Mouse (Mus musculus) regulatory T cell (primary cell): ENCODE results near the gene Mcmbp.

Experiments used
- in situ Hi-C: fragments of 300-600 bp; cut with MboI, MseI; formaldehyde crosslinking; loops from one replicate; pipeline ENCODE4 v1.15.1; 2025; ENCODE audit warnings: high pct_unique_total_duplicates

Mcmbp gene

DNA sequence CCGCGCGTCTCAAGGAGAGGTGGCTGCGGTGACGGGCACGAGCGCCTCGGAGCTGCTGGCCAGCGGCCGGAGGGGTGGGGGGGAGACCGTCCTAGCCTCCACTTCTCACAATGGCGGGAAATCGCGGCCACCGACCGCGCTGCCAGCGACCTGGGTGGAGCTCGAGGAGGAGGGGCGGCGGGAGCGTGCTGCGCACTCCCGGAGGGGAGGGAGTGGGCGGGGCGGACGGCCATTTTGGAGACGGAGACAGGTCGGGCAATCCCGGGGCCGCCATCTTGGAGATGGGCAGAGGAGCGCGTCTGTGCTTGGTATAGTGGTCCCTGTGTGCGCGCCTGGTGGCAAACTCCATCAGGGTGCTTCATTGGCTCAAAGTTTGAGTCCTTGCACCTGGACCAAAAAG, at the start of gene Mcmbp:
TSS of gene Mcmbp (minus strand) at position 162 of the 400 bp plus-strand sequence.
- in situ Hi-C loops: no loop called here

DNA sequence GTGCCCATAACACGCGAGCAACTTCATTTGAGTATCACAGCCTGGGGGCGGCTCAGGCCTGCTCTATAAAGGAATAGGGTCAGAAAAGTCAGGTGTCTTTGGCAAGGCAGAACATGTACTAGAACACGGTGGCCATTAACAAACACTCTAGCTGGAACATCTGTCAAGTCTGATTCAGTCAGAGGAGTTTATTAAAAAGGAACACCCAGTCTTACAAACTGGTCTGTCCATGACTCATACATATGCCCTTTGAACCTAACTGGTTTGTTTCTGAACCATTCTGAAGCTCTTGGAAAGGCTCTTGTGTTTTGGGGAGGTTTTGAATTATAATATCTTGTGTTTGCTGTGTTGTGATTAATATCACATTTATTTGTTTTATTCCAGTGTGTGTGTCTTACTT, 49.8 kb upstream of the Mcmbp start:
- in situ Hi-C loops: no loop called here

DNA sequence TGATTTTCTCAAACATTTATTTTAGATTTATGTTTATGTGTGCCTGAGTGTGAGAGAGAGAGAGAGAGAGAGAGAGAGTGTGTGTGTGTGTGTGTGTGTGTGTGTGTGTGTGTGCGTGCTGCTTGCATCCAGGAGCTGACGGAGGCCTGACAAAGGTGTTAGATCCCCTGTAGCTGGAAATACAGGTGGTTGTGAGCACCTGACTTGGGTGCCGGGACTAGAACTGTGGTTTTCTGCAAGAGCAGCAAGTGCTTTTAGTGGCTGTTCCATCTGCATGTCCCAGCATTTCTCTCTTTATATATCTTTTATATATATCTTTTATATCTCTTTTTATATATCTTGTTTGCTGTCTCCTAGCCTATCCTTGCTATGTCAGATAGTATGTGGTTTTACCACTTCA, 41.6 kb upstream of the Mcmbp start:
- in situ Hi-C loops: no loop called here

DNA sequence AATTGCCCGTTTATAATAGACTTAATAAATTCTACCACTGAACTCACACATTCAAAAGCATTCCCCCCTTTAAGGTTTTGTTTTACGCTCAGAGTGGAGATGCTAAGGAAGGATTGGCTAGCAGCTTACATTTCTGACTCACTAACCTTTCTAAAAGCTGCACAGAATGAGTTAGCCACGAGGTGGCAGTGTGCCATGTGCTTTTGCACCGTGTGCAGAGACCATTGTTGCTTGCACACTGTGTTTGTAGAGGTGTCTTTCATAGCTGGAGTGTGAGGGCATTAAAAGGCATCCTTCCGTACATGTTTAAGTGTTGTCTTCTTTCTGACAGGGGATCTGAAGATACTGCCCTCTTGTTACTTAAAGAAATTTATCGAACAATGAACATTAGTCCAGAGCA, 39.0 kb upstream of the Mcmbp start:
- in situ Hi-C loops: no loop called here

DNA sequence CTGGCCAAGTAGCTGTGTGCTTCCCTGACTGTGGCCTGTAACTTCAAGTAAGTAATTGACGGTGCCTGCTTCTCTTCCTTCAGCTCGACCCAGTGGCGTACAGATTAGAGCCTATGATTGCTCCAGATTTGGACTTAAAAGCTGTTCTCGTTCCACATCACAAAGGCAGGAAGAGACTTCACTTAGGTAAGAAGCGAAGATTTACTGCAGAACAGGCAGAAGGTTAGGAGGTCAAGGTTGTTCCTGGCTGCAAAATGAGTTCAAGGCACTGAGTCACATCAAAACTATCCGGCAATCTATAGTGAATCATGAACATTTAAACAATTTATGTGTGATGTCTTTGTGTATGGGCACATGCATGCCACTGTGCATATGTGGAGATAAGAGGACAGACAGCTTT, 36.9 kb upstream of the Mcmbp start:
- in situ Hi-C loops: no loop called here

DNA sequence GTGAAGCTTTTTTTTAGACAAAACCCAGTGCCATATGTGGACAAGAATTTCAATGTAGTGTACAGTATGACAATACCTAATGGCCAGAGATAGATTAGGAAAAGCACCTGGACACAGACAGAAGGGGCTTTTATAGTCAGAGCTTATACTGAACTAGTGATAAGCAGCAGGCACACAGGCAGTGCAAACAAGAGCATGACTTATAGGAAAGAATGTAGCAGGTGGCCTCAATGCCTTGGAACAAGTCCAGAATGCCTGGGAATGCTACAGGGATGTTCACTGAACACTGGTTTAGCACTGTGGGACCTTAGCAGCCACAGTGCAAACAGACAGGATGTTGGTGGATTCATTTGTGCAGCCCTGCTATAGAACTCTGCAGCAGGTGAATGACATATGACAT, 26.4 kb upstream of the Mcmbp start:
- in situ Hi-C loops: no loop called here

DNA sequence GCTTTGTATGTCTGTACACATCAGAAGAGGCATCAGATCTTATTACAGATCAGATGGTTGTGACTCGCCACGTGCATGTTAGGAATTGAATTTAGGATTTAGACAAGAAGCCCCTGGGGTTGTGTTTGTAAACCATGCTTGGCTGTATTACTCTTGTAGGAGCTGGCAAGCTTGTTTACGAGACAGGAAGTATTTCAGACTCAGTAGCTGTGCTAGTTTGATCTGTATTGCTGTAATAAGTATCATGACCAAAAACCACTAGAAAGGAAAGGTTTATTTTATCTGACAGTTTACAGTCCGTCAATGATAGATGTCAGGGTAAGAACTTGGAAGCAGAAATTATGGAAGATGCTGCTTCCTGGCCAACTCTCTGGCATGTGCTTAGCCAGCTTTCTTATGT, 18.7 kb upstream of the Mcmbp start:
- in situ Hi-C loops: loop anchor here (10.0 kb wide), 1 partner anchor 1756 kb away; no protein-coding TSS in a partner anchor

DNA sequence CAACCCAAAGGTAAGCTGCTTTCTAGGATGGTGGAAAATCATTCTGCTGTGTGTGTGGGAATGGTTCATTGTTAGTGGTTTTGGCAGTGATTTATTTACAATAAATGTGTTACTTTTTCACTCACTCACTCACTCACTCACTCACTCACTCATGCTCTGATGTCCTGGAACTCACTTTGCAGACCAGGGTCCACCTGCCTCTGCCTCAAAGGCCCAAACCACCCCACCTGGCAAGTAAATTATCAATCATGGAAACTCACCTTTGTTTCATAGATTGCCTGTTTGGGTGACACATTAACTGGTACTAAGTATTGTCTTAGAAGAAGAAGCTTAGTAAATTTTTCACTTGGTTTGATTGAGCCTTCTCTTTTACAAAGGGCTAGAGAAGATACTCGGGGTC, 15.1 kb upstream of the Mcmbp start:
- in situ Hi-C loops: loop anchor here (10.0 kb wide), 1 partner anchor 1759 kb away; no protein-coding TSS in a partner anchor

DNA sequence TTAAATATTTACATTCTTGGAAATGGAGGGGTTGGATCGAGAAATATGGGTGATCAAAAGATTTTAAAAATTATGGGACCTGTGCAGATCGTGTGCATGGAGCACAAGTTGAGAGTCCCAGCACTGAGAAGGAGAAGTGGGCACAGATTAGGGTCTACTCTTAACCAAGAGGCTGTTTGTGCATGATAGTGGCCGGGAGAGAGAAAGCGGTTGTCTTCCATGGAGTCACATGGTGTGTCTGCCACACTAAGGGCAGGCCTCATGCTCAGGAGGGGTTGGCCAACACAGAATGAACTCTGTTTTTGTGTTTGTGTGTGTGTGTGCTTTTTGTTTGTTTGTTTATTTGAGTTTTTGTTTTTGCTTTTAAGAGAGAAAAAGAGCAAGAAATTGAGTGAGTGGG, 11.7 kb upstream of the Mcmbp start:
- in situ Hi-C loops: loop anchor here (10.0 kb wide), 1 partner anchor 1763 kb away; no protein-coding TSS in a partner anchor

DNA sequence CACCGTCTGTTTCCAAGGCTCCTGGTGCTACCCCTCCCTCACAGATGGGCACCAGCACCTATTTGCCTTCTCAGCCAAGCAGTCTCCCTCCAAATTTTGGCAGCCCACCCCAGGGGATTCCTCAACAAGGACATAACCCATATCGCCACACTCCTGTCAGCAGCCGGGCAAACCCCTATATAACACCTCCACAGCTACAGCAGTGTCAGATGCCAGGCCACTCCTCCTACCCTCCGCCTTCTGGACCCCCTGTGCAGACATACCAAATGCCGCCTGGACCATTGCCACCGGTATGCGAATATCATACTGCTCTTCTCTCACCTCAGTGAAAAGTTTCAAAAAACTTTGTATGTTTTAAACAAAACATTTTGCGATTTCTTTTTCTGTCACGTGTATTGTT, 10.0 kb upstream of the Mcmbp start:
- in situ Hi-C loops: loop anchor here (10.0 kb wide), 1 partner anchor 1765 kb away; no protein-coding TSS in a partner anchor

DNA sequence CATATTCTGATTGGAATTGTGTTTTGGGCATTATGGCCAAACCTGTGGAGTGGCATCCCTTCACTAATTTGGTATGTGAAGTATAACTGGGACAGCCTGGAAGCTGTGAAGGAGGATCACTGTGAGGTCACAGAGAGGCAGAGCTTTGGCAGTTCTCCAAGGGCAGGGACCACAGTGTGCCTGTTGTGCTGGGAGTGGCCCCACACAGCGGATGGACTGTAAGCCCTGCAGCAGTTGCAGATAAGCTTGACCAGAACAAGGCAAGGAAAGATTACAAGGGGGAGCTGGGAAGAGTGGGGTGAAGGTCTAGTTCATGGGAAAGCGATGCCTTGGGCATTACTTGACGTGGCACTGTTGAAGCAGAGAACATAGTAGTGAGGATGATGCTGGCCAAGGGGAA, 8.5 kb upstream of the Mcmbp start:
- in situ Hi-C loops: no loop called here

DNA sequence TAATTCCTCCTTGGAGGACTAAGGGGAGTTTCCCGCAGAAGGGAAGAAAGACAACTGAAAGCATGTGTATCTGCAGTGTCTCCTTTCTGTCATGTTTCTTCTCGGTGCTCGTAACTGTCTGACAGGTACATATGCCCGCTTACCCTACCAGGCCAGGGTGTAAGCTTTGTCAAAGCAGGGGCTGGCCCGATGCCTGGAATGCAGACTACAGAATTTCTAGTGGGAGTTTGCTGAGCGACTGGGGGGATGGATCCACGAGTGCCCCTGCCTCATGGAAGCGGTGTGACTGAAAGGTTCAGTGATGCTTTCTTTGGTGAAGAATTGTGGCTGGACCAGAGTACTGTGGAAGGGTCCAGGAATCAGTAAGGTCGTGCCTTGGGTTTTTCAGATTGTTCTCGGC, 5.9 kb upstream of the Mcmbp start:
- in situ Hi-C loops: no loop called here

DNA sequence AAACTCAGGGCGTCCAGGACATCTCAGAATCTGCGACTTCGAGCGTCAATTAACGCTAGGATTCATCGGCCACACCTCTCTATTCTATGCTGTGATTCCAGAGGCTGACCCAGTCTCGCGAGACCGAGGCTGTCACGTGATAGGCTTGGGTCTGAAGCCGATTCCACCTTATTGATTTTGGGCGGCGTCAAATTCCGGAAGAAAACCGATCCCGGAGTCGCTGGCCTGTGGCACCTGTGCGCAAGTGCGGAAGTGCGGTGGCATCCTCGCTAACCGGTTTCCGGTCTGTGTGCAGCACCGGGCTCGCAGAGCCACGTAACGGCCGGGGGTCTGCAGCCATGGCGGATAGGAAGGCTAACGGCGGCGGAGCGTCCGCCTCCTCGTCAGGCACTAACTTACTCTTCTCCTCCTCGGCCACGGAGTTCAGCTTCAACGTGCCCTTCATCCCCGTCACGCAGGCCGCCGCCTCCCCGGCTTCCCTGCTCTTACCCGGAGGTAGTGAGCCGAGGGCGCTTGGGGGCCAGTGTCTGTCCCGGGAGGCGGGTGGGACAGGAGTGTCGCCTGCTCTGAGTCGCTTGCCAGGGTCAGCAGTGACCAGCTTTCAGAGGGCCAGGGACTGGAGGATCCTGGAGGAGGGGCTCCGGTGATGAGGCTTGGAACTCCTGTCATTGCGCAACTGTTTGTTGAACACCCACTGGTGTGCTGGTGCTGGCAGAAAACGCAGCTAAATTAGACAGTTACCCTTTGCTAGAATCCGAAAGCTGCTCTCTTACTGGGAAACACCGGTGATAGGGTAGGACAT, 4.6 kb upstream of the Mcmbp start, which contains the start of gene Sec23ip:
TSS of gene Sec23ip (plus strand) at position 260 of the 802 bp plus-strand sequence.
- in situ Hi-C loops: no loop called here

DNA sequence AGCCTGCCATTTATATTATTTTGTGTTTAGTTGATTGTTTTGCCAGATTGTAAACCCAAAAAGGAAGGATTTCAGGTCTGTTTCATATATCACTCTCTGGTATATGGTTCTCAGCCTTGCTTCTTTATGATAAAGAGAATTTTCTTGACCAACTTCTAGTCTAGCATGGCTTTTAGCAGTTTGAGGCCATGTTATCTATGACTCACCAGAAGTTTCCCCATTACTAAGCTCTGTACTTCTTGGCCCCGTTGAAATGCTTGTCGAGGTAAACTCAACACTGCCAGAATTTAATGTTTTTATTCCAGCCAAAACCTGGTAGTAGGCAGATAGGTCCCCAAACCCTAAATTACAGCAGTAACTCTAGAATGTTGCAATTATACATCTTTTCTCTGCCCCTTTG, 3.6 kb upstream of the Mcmbp start:
- in situ Hi-C loops: no loop called here

DNA sequence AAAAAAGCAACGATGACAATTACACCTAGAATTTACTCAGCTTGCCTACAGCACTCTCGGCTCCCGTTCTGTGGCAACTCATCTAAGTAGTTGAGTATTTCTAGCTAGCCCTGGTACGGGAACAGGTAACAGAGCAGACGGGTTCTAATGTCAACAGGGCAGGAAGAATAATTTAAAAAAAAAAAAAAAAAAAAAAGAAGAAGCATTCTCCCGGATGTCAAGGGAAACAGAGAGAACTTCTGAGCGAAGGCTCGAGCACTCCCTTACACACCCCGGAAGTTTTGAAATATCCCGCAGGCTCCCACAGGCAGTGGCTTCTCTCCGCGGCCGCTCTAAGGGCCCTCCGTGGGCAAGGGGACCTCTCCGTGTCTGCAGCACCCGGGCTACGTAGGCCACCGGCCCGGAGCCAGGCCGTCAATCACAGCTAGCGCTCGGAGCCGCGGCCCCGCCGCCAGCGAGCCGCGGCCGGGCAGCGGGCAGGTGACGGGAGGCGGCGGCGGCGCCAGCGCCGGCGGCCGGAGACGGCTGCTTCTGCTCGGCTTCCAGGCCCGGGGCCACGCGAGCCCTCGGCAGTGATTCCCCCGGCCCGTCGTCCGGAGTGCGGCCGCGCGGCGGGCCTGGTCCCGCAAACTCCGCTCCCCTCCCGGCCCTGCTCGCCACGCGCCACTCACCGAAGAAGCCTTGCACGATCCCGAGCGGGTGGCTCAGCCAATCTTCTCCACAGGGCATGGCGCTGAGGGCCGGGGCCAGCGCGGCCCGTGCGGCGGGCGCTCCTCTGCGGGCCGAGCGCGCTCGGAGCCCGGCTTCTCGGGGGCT, 625 bp downstream of the Mcmbp start:
- in situ Hi-C loops: no loop called here

DNA sequence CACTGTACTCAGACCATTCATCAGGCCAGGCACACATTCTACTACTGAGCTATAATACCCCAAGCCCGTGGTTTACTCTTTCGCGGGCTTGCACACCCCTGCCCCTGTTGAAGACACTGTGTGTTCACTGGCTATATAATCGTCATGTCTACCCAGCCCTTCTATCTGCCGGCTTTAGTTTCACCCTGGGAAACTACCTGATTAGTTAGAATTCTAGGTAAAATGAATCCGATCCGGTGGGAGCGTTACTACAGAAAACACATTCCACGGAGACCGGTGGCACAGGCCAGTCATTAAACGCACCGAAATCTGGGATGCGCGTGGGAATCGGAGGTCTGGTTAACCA, 1.2 kb downstream of the Mcmbp start:
- in situ Hi-C loops: no loop called here

DNA sequence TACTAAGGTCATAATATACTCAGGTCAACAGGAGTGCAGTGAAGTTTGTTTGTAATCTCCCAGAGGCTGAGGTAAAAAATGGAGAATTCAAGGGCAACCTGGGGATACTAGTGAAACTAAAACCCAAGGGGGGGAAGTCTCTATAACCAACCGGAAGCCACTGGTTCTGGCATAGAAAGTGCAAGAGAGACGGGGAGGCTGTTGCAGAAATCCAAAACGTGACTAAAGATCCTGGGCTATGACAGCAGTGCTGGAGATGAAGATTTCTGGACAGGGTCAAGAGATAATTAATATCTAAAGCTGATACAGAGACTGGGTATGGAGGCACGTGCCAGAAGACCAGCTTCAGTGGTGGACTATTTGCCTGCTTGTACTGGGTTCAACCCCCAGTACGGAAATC, 2.3 kb downstream of the Mcmbp start:
- in situ Hi-C loops: no loop called here

DNA sequence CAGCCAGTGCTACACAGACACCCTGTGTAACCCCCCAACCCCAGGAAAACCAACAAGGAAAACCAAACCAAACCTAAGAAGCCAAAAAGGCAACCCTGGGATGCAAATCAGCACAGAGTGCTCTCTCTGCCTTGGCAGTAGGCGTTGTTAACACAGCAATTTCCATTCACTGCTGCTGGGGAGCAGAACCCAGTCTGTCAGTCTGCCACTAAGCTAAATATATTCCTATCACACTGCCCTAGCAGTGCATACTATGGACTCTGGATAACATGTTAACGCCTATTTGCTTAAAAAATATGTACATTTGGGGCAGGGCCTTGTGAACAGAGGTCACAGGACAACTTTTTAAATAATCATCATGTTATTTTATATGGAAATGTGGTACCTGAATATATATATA, 8.7 kb downstream of the Mcmbp start:
- in situ Hi-C loops: no loop called here

DNA sequence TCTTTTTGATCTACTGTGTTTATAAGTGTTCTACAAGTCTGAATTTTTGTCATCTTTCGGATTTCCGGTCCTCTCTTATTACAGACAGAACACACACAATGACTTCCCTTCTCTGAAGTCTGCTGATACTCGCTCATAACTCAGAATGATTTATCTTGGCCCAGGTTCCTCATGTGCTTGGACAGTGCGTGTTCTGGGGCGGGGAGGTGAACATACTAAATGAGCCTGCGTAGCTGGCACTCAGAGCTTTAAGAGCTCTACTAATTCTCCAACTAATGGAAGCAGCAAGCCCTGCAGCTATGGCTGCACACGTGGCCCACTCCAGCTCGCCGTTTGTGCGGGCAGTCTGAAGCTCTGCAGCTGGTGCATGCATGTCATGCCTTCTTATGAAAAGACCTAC, 11.6 kb downstream of the Mcmbp start:
- in situ Hi-C loops: no loop called here

DNA sequence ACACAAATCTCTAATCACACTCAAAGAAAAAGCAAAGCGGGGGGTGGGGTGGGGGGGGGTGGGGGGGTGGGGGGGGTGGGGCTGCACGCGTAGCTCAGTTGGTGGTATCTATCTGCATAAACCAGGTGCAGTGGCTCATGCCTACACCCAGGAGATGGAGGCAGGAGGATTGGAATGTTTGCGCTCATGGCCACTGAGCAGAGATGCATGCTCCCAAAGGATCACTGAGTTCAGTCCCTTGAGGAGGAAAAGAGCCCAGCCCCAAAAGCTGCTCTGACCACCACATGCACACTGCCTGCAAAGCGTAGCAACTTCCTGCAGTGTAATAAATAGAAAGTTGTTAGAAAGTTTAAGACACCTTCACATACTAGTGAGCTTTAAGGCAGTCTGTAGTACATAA, 12.6 kb downstream of the Mcmbp start:
- in situ Hi-C loops: no loop called here

DNA sequence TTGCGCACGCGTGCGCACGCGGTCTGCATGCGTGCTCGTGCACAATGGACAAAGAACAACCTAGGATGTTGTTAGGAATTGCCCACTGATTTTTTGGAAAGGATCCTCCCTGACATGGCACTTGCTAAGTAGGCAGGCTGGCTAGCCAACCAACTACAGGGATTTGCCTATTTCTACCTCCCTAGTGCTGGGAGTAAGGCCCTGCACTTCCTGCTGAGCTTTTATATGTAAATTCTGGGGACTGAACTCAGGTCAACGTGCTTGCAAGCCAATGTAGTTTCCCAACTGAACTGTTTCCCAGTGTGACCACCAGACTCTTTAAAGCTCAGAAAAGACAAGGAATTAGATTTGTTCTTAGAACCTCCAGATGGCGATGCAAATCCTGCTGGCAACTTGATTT, 13.3 kb downstream of the Mcmbp start:
- in situ Hi-C loops: no loop called here

DNA sequence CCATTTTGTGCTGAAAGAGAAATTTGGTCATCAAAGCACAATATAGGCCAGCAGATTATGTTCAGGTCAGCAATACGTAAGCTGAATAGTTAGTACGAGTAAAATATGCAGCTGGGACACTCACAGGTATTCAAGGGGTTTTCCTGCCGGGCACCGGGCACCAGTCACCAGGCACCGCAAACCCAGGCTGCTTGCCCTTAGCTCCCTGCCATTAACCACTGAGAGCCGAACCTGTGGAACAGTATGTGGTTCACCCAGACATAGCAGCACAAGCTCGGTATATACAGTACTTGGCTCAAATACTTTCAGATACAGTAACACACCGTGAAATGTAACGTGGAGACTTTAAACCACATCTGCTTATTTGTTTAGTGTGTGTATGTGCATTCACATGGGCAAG, 15.1 kb downstream of the Mcmbp start:
- in situ Hi-C loops: no loop called here

DNA sequence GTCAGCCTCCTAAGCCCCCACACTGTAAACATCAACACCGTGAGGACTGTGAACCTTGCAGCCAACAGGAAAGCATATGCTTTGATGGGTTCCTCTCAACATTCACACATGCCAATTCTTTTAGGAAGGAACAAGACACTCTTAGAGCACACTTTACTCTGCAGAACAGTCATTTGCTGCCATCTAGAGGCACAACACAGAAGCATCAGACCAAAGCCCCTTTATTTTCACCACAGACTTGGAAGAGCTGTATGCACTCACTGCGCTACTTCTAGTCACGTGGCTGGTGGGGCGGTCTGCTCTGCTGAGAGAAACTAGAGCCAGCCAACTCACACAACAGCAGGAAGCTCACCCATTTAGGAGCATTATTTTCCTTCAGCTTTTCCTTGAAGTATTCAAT, 15.5 kb downstream of the Mcmbp start:
- in situ Hi-C loops: no loop called here
